Mouse (Mus musculus) kidney, postnatal 0 days (tissue): ENCODE results near the gene Capn7. TPM values are rescaled to one million over a fixed set of nuclear protein-coding genes. Genes with fewer than 3 reads are reported as not detected.

Experiments used
- ATAC-seq: fragments of 200-750 bp; cut with Nextera tagmentation; replicated peaks from 2 replicates; pipeline ENCODE4 v1.8.0; 2017; ENCODE audit warnings: low read depth, moderate number of reproducible peaks, moderate TSS enrichment, moderate library complexity; ENCODE audit not compliant: low FRiP score
- DNase-seq: peaks from one replicate; pipeline ENCODE4 v3.0.0-alpha.2; 2016; ENCODE audit warnings: low spot score
- H3K27ac ChIP-seq: fragments of 300-500 bp; sonication (generic); 2 replicates; pipeline ENCODE4 v1.5.1; 2014; ENCODE audit warnings: mild to moderate bottlenecking
- H3K27me3 ChIP-seq: fragments of 300-500 bp; sonication (generic); 2 replicates; pipeline ENCODE4 v1.6.1; 2014; ENCODE audit warnings: low read length, mixed read lengths; ENCODE audit not compliant: insufficient read depth
- H3K36me3 ChIP-seq: fragments of 300-500 bp; sonication (generic); 2 replicates; pipeline ENCODE4 v1.6.1; 2014; ENCODE audit warnings: low read length, mixed read lengths; ENCODE audit not compliant: insufficient read depth
- H3K4me1 ChIP-seq: fragments of 300-500 bp; sonication (generic); replicated peaks from 2 replicates; pipeline ENCODE4 v1.6.1; 2014; ENCODE audit warnings: antibody characterized with exemption, low read length, mixed read lengths; ENCODE audit not compliant: insufficient read depth
- H3K4me2 ChIP-seq: fragments of 300-500 bp; sonication (generic); 2 replicates; pipeline ENCODE4 v1.6.1; 2014; ENCODE audit warnings: mild to moderate bottlenecking, low read length, moderate library complexity, mixed read lengths
- H3K4me3 ChIP-seq: fragments of 300-500 bp; sonication (generic); replicated peaks from 2 replicates; pipeline ENCODE4 v1.5.1; 2014; ENCODE audit warnings: low read depth, low read length
- H3K9ac ChIP-seq: fragments of 300-500 bp; sonication (generic); 2 replicates; pipeline ENCODE4 v1.6.1; 2014; ENCODE audit warnings: low read depth, low read length
- H3K9me3 ChIP-seq: fragments of 300-500 bp; sonication (generic); replicated peaks from 2 replicates; pipeline ENCODE4 v1.6.1; 2016; ENCODE audit warnings: low read length, inconsistent platforms, mixed read lengths
- CTCF ChIP-seq: IDR thresholded peaks from 2 replicates; pipeline ENCODE4 v1.5.1; 2016; ENCODE audit warnings: antibody characterized with exemption, low read depth, mild to moderate bottlenecking, moderate library complexity
- WGBS: fragments of 180-500 bp; shearing (Covaris S2); extraction: QIAGEN DNeasy Blood & Tissue Kit; methylation state at CpG from one replicate; pipeline ENCODE4 v1.1.7; 2014; 5-methylcytosine and 5-hydroxymethylcytosine counted together
- polyA plus RNA-seq: library from polyadenylated mRNA; unstranded; fragments of >200 nt; fragmentation: Nextera tagmentation; extraction: Ambion mirVana; gene quantifications from 2 replicates; pipeline ENCODE4 v1.2.1, GENCODE M21; 2015

Capn7 gene
- polyA plus RNA-seq, 1 experiment from 2014 or later, result 40.3 TPM

- 84% methylated on average over 8 of the region's 8 CpGs for WGBS
- no peak for TF ChIP-seq CTCF
- H3K4me1 ChIP-seq, result no peaks in the 10 kb centered on the region
Observed at GRCm38 (mm10) chr14:31343241-31343640, 6.8 kb downstream of the Capn7 start.

GRCm38 (mm10) chr14:31345367-31345766 is 8.9 kb downstream of the Capn7 start:
- Histone ChIP-seq H3K36me3 (peaks cover 26% of the 10 kb centered on the region; the same call in 1 of the 2 replicates), H3K4me2 (no peak overlapping the region), H3K4me3 (no peak overlapping the region), H3K27me3 (no peaks in the 10 kb centered on the region), H3K9ac (no peak overlapping the region), H3K4me1 (no peaks in the 10 kb centered on the region), H3K27ac (no peak overlapping the region), H3K9me3 (no peaks in the 10 kb centered on the region)
- DNase-seq, result no peak
- no peak for ATAC-seq
- no peak for TF ChIP-seq CTCF
- 91% methylated on average over 1 of the region's 1 CpGs for WGBS

More at GRCm38 (mm10) chr14:31343241-31343640, 6.8 kb downstream of the Capn7 start:
- peaks cover 22% of the 10 kb centered on the region; the same call in 1 of the 2 replicates for H3K36me3 ChIP-seq
- ATAC-seq (no peak), DNase-seq (no peak)
- no peak overlapping the region for H3K4me2 ChIP-seq
- no peaks in the 10 kb centered on the region for H3K9me3 ChIP-seq
- H3K27me3 ChIP-seq, result no peaks in the 10 kb centered on the region
- no peak overlapping the region for H3K4me3 ChIP-seq
- H3K9ac ChIP-seq, result no peak overlapping the region
- no peak overlapping the region for H3K27ac ChIP-seq

GRCm38 (mm10) chr14:31362236-31362635 is 25.8 kb downstream of the Capn7 start:
- Histone ChIP-seq H3K4me1 (no peaks in the 10 kb centered on the region), H3K27ac (no peak overlapping the region), H3K36me3 (peaks cover 51% of the 10 kb centered on the region), H3K4me3 (no peak overlapping the region), H3K4me2 (no peak overlapping the region), H3K27me3 (no peaks in the 10 kb centered on the region), H3K9ac (no peak overlapping the region), H3K9me3 (no peaks in the 10 kb centered on the region)
- ATAC-seq (no peak), DNase-seq (no peak)
- no peak for TF ChIP-seq CTCF
- 82% methylated on average over 2 of the region's 2 CpGs for WGBS

- DNase-seq (no peak), ATAC-seq (no peak)
- no peak overlapping the region for H3K4me2 ChIP-seq
- H3K9ac ChIP-seq, result no peak overlapping the region
- H3K4me3 ChIP-seq, result no peak overlapping the region
- no peak for TF ChIP-seq CTCF
- 93% methylated on average over 4 of the region's 4 CpGs for WGBS
- H3K4me1 ChIP-seq, result no peaks in the 10 kb centered on the region
- no peaks in the 10 kb centered on the region for H3K9me3 ChIP-seq
- H3K27me3 ChIP-seq, result no peaks in the 10 kb centered on the region
- no peak overlapping the region for H3K27ac ChIP-seq
- peaks cover 48% of the 10 kb centered on the region for H3K36me3 ChIP-seq
Observed at GRCm38 (mm10) chr14:31364589-31364988, 28.2 kb downstream of the Capn7 start.

GRCm38 (mm10) chr14:31365350-31365749 is 28.9 kb downstream of the Capn7 start:
- no peak overlapping the region for H3K9ac ChIP-seq
- TF ChIP-seq CTCF, result peak; percentile 75
- DNase-seq (peak; percentile 74), ATAC-seq (no peak)
- H3K27me3 ChIP-seq, result no peaks in the 10 kb centered on the region
- no peak overlapping the region for H3K4me3 ChIP-seq
- peaks cover 43% of the 10 kb centered on the region for H3K36me3 ChIP-seq
- no peaks in the 10 kb centered on the region for H3K4me1 ChIP-seq
- no peak overlapping the region for H3K4me2 ChIP-seq
- H3K9me3 ChIP-seq, result no peaks in the 10 kb centered on the region
- no peak overlapping the region for H3K27ac ChIP-seq

GRCm38 (mm10) chr14:31367951-31368350 is 31.5 kb downstream of the Capn7 start:
- no peak overlapping the region for H3K9ac ChIP-seq
- H3K4me3 ChIP-seq, result no peak overlapping the region
- no peaks in the 10 kb centered on the region for H3K27me3 ChIP-seq
- H3K9me3 ChIP-seq, result no peaks in the 10 kb centered on the region
- no peaks in the 10 kb centered on the region for H3K4me1 ChIP-seq
- no peak overlapping the region for H3K27ac ChIP-seq
- ATAC-seq, result no peak
- TF ChIP-seq CTCF, result no peak
- WGBS, result 85% methylated on average over 7 of the region's 7 CpGs
- no peak overlapping the region for H3K4me2 ChIP-seq
- peaks cover 33% of the 10 kb centered on the region for H3K36me3 ChIP-seq
- no peak for DNase-seq

GRCm38 (mm10) chr14:31369377-31369776 is 32.9 kb downstream of the Capn7 start:
- no peak for TF ChIP-seq CTCF
- Histone ChIP-seq H3K27me3 (no peaks in the 10 kb centered on the region), H3K27ac (no peak overlapping the region), H3K9me3 (no peaks in the 10 kb centered on the region), H3K36me3 (peaks cover 34% of the 10 kb centered on the region), H3K9ac (no peak overlapping the region), H3K4me2 (no peak overlapping the region), H3K4me3 (no peak overlapping the region), H3K4me1 (no peaks in the 10 kb centered on the region)
- 86% methylated on average over 3 of the region's 3 CpGs for WGBS
- no peak for DNase-seq
- no peak for ATAC-seq
